Mouse (Mus musculus) adipose tissue, adult 10 weeks (tissue): ENCODE measurements around the gene Pip5k1c. TPM values are rescaled to one million over a fixed set of nuclear protein-coding genes. Genes with fewer than 3 reads are reported as not detected.

Experiments
- polyA plus RNA-seq: library from polyadenylated mRNA; stranded (reverse); fragments of 350-450 nt; fragmentation: Illumina TruSeq; extraction: RNeasy Lipid Tissue Mini Kit (QIAGEN cat#74804); gene quantifications from one replicate; pipeline ENCODE4 v1.2.3, GENCODE M21; 2014; ENCODE audit warnings: low read depth, low replicate concordance

The Pip5k1c gene
- 44.2 TPM for polyA plus RNA-seq

GRCm38 (mm10) chr10:81292554-81293333 is at the start of gene Pip5k1c:
Gene Pip5k1c (plus strand): TSS chr10:81292963.

GRCm38 (mm10) chr10:81252424-81253419 is 40.0 kb upstream of the Pip5k1c start, which contains the start of gene Matk:
Gene Matk (plus strand): TSS chr10:81252935.

GRCm38 (mm10) chr10:81266211-81267105 is 26.3 kb upstream of the Pip5k1c start, which contains the start of the genes Mrpl54 and Apba3:
Gene Mrpl54 (minus strand): TSS chr10:81266934.
Gene Apba3 (plus strand): TSS chr10:81266960.

GRCm38 (mm10) chr10:81291511-81292104 is 1.2 kb upstream of the Pip5k1c start, which contains the start of gene Tjp3:
Gene Tjp3 (minus strand): TSS chr10:81291581.

GRCm38 (mm10) chr10:81320550-81321347 is 28.0 kb downstream of the Pip5k1c start, which contains the start of gene Cactin:
Gene Cactin (plus strand): TSS chr10:81321103.

GRCm38 (mm10) chr10:81328386-81328785 is 35.6 kb downstream of the Pip5k1c start, which contains the start of gene Tbxa2r:
Gene Tbxa2r (plus strand): TSS chr10:81328731.

GRCm38 (mm10) chr10:81342686-81343505 is 50.1 kb downstream of the Pip5k1c start, which contains the start of gene Gipc3:
Gene Gipc3 (minus strand): TSS chr10:81343266.

GRCm38 (mm10) chr10:81350351-81351063 is 57.7 kb downstream of the Pip5k1c start, which contains the start of gene Hmg20b:
Gene Hmg20b (minus strand): TSS chr10:81350480.

GRCm38 (mm10) chr10:81356991-81357844 is 64.5 kb downstream of the Pip5k1c start, which contains the start of gene Mfsd12:
Gene Mfsd12 (plus strand): TSS chr10:81357491.

GRCm38 (mm10) chr10:81365672-81366476 is 73.1 kb downstream of the Pip5k1c start, which contains the start of gene 4930404N11Rik:
Gene 4930404N11Rik (minus strand): TSS chr10:81365816.

Other genes with a start within 250 kb of the Pip5k1c start
- gene Sgta, start 232.8 kb upstream of the Pip5k1c start, polyA plus RNA-seq: 94.7 TPM
- 18.0 TPM for gene Thop1, start 222.9 kb upstream of the Pip5k1c start, polyA plus RNA-seq
- 0.15 TPM for gene Creb3l3, start 194.1 kb upstream of the Pip5k1c start, polyA plus RNA-seq
- gene Map2k2, start 187.0 kb upstream of the Pip5k1c start, polyA plus RNA-seq: 98.4 TPM
- gene Zbtb7a, start 157.7 kb upstream of the Pip5k1c start, polyA plus RNA-seq: 26.5 TPM
- 23.4 TPM for gene Pias4, start 125.0 kb upstream of the Pip5k1c start, polyA plus RNA-seq
- gene Eef2, start 116.3 kb upstream of the Pip5k1c start, polyA plus RNA-seq: 1,511 TPM
- gene Dapk3, start 110.0 kb upstream of the Pip5k1c start, polyA plus RNA-seq: 50.3 TPM
- not detected for gene 4930442H23Rik, start 109.1 kb upstream of the Pip5k1c start, polyA plus RNA-seq
- not detected for gene Nmrk2, start 90.9 kb upstream of the Pip5k1c start, polyA plus RNA-seq
- not detected for gene Atcay, start 62.1 kb upstream of the Pip5k1c start, polyA plus RNA-seq
- 11.6 TPM for gene Zfr2, start 59.8 kb upstream of the Pip5k1c start, polyA plus RNA-seq
- gene Matk, start 40.0 kb upstream of the Pip5k1c start, polyA plus RNA-seq: 2.8 TPM
- 87.0 TPM for gene Mrpl54, start 26.0 kb upstream of the Pip5k1c start, polyA plus RNA-seq
- 47.8 TPM for gene Apba3, start 26.0 kb upstream of the Pip5k1c start, polyA plus RNA-seq
- 24.4 TPM for gene Tjp3, start 1.4 kb upstream of the Pip5k1c start, polyA plus RNA-seq
- gene Cactin, start 28.1 kb downstream of the Pip5k1c start, polyA plus RNA-seq: 18.5 TPM
- 2.7 TPM for gene Tbxa2r, start 35.8 kb downstream of the Pip5k1c start, polyA plus RNA-seq
- gene Gipc3, start 50.3 kb downstream of the Pip5k1c start, polyA plus RNA-seq: 1.1 TPM
- 63.1 TPM for gene Hmg20b, start 57.5 kb downstream of the Pip5k1c start, polyA plus RNA-seq
- 22.3 TPM for gene Mfsd12, start 64.5 kb downstream of the Pip5k1c start, polyA plus RNA-seq
- 2.1 TPM for gene 4930404N11Rik, start 72.9 kb downstream of the Pip5k1c start, polyA plus RNA-seq
- gene Fzr1, start 85.6 kb downstream of the Pip5k1c start, polyA plus RNA-seq: 22.5 TPM
- gene Dohh, start 91.5 kb downstream of the Pip5k1c start, polyA plus RNA-seq: 66.8 TPM
- gene Gm48551, start 91.5 kb downstream of the Pip5k1c start, polyA plus RNA-seq: 2.8 TPM
- 1.7 TPM for gene Gm48552, start 96.0 kb downstream of the Pip5k1c start, polyA plus RNA-seq
- gene Smim24, start 100.1 kb downstream of the Pip5k1c start, polyA plus RNA-seq: 53.6 TPM
- gene Nfic, start 162.7 kb downstream of the Pip5k1c start, polyA plus RNA-seq: 48.7 TPM
- 1.2 TPM for gene Celf5, start 189.7 kb downstream of the Pip5k1c start, polyA plus RNA-seq
- gene Ncln, start 203.4 kb downstream of the Pip5k1c start, polyA plus RNA-seq: 50.8 TPM
- gene S1pr4, start 207.2 kb downstream of the Pip5k1c start, polyA plus RNA-seq: 0.93 TPM
- gene Gna15, start 231.3 kb downstream of the Pip5k1c start, polyA plus RNA-seq: 2.9 TPM